Mouse (Mus musculus) layer of hippocampus, adult 11-12 months (tissue): ENCODE measurements around the gene Gm3194.
"Not testable (repeated sequence)": the region's sequence is repeated elsewhere in the genome, so short reads cannot be mapped to it uniquely, and the experiment has no call there.

Source experiments
- DNase-seq: peaks from one replicate; pipeline ENCODE4 v3.0.0; 2022; ENCODE audit warnings: low spot score

The Gm3194 gene

GRCm38 (mm10) chr14:5455367-5455766 lies at the start of gene Gm3194:
TSS of gene Gm3194 (minus strand) at chr14:5455467.
- DNase-seq: not testable (repeated sequence)

GRCm38 (mm10) chr14:5501374-5501773 lies 46.1 kb upstream of the Gm3194 start, which contains the start of gene Gm3488:
TSS of gene Gm3488 (plus strand) at chr14:5501674.
- not testable (repeated sequence) for DNase-seq

- not testable (repeated sequence) for DNase-seq
Observed at GRCm38 (mm10) chr14:5483907-5484306, 28.6 kb upstream of the Gm3194 start, which contains the start of gene Gm3187. TSS of gene Gm3187 (plus strand) at chr14:5484207.

GRCm38 (mm10) chr14:5477730-5478129 lies 22.5 kb upstream of the Gm3194 start, which contains the start of gene Gm8246:
TSS of gene Gm8246 (minus strand) at chr14:5477830.
- not testable (repeated sequence) for DNase-seq

GRCm38 (mm10) chr14:5460469-5460868 lies 5.2 kb upstream of the Gm3194 start:
- not testable (repeated sequence) for DNase-seq

- DNase-seq: not testable (repeated sequence)
Observed at GRCm38 (mm10) chr14:5388949-5389348, 66.3 kb downstream of the Gm3194 start, which contains the start of gene Gm3500. TSS of gene Gm3500 (minus strand) at chr14:5389049.
